Mouse (Mus musculus): ENCODE measurements around the gene 4921539E11Rik.

DNA sequence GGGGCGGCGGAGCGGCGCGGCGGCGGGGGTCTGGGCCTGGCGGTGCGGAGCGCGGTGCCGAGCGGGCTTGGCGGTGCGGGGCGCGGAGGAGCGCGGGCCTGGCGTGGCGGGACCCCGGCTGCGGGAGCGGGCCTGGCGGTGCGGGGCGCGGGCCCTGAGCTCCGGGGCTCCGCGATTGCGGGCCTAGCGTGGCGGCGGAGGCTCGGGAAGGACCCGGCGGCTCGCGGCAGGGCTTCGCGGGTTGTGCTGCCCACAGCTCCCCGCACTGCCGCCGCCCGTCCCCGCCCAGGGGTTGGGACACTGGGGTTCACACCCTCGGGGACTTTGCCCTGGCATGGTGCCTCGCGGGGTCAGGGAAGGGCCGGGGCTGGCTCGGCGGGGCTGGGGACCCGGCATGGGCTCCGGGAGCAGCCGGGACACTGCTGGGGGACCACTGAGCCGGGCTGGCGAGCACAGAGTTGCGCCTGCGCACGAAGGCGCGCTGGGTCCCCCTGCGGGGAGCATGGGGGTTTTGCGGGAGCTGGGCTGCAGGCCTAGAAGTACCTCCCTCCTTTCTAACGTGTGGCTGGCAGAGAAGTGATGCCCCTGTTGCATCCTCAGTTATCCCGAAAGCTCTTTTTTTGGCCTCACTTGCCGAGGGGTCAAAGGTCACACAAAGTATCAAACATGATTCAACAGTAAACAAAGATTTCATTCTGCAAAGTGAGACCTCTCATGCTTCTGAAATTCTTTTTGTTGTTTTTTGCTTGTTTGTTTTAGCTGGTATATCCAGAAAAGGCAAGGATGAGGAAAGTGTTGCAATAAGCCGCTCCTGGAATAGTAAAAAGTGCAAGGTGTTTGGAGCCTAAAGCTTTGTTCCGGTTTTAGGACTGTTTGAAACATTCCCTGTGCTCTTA lies 75.5 kb downstream of the 4921539E11Rik start, which contains the start of gene Slc35d1:
- TF ChIP-seq POLR2A (IDR thresholded peaks at IDR 0.05; ENCODE audit: borderline replicate concordance, extremely low read depth, low read depth, low read length): peak; percentile 36; the same call in 1 of the 2 replicates
- TF ChIP-seq CTCF (IDR thresholded peaks at IDR 0.05; ENCODE audit: insufficient read depth, low read length): no peak
